Mouse (Mus musculus) thymus, adult 2 months (tissue): ENCODE data around the gene Rpp21. TPM values are rescaled to one million over a fixed set of nuclear protein-coding genes. Genes with fewer than 3 reads are reported as not detected.

Experiments used
- DNase-seq: peaks from one replicate; pipeline ENCODE4 v3.0.0; 2021
- H3K27ac ChIP-seq: fragments of 200-500 bp; 2 replicates; pipeline ENCODE4 v1.5.1; 2012; ENCODE audit warnings: low read length, control low read depth; ENCODE audit not compliant: control insufficient read depth, insufficient read depth
- H3K27me3 ChIP-seq: fragments of 200-500 bp; 2 replicates; pipeline ENCODE4 v1.6.1; 2012; ENCODE audit warnings: mild to moderate bottlenecking, low read length, moderate library complexity, mixed read lengths; ENCODE audit not compliant: control insufficient read depth, insufficient read depth
- H3K36me3 ChIP-seq: fragments of 200-500 bp; 2 replicates; pipeline ENCODE4 v1.6.1; 2012; ENCODE audit warnings: mild to moderate bottlenecking, low read length, moderate library complexity; ENCODE audit not compliant: control insufficient read depth, insufficient read depth
- H3K4me1 ChIP-seq: fragments of 200-500 bp; replicated peaks from 2 replicates; pipeline ENCODE4 v1.6.1; 2012; ENCODE audit warnings: low read length; ENCODE audit not compliant: control insufficient read depth, insufficient read depth
- H3K4me3 ChIP-seq: fragments of 200-500 bp; 2 replicates; pipeline ENCODE4 v1.5.1; 2012; ENCODE audit warnings: mild to moderate bottlenecking, low read length, control low read depth, moderate library complexity; ENCODE audit not compliant: control insufficient read depth, insufficient read depth
- CTCF ChIP-seq: fragments of 200-500 bp; IDR thresholded peaks from 2 replicates; pipeline ENCODE4 v1.5.1; 2012; ENCODE audit warnings: mild to moderate bottlenecking, control low read depth, low read length, moderate library complexity, borderline replicate concordance; ENCODE audit not compliant: control insufficient read depth, poor library complexity, insufficient read depth; ENCODE audit errors: extremely low read depth
- POLR2A ChIP-seq: fragments of 200-500 bp; IDR thresholded peaks from 2 replicates; pipeline ENCODE4 v1.6.1; 2012; ENCODE audit warnings: mild to moderate bottlenecking, low read length, control low read depth, moderate library complexity; ENCODE audit not compliant: control insufficient read depth, poor library complexity, insufficient read depth; ENCODE audit errors: extremely low read depth
- WGBS: fragments of 180-500 bp; shearing (Covaris S2); methylation state at CpG from one replicate; pipeline ENCODE4 v1.1.7; 2018; 5-methylcytosine and 5-hydroxymethylcytosine counted together
- polyA plus RNA-seq: library from polyadenylated mRNA; depleted of rRNA; stranded (reverse); fragments of >200 nt; gene quantifications from 2 replicates; pipeline ENCODE4 v1.2.3, GENCODE M21; 2012

Gene Rpp21
- polyA plus RNA-seq, 1 experiment, result 160 TPM

DNA sequence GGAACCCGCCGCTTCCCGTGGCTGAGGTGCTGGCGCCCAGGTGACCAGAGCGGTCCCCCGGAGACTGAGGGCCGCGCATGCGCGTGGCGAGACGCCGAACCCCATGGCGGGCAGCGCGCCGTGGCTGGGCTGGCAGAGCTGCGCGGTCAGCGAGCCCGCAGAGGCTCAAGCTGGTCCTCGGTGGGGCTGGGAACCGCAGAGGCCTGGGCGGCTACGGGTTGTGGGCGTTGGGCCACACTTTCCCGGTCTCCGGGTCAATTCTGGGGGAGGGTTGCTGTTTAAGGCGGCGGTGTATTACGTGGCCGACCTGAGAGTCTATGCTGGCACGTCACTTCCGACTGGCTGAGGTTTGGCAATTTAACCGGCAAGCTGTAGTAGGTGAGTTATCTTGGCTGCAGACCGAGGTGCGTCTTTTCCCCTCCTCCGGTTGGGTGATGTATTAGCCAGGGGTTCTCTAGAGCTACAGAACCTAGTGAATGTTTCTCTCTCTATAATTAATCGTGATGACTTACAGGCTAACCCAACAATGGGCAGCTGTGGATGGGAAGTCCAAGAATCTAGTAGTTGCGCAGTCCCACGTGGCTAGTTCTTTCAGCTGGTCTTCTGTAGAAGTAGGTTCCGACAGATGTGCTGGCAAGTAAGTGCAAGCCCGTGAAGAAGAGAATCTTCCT is 13.9 kb upstream of the Rpp21 start, which contains the start of gene Trim39:
Gene Trim39 (minus strand): TSS at position 662 of the 671 bp plus-strand sequence.
- peak; percentile 78 for DNase-seq
- no peaks in the 10 kb centered on the region for H3K27me3 ChIP-seq
- H3K4me1 ChIP-seq, result peaks cover 29% of the 10 kb centered on the region
- H3K27ac ChIP-seq, result peak within 1 kb of the TSS; percentile 90
- 1% methylated on average over 43 of the region's 43 CpGs for WGBS
- no peak for TF ChIP-seq CTCF
- no peak for TF ChIP-seq POLR2A
- peak within 1 kb of the TSS; percentile 93 for H3K4me3 ChIP-seq
- H3K36me3 ChIP-seq, result peaks cover 16% of the 10 kb centered on the region

DNA sequence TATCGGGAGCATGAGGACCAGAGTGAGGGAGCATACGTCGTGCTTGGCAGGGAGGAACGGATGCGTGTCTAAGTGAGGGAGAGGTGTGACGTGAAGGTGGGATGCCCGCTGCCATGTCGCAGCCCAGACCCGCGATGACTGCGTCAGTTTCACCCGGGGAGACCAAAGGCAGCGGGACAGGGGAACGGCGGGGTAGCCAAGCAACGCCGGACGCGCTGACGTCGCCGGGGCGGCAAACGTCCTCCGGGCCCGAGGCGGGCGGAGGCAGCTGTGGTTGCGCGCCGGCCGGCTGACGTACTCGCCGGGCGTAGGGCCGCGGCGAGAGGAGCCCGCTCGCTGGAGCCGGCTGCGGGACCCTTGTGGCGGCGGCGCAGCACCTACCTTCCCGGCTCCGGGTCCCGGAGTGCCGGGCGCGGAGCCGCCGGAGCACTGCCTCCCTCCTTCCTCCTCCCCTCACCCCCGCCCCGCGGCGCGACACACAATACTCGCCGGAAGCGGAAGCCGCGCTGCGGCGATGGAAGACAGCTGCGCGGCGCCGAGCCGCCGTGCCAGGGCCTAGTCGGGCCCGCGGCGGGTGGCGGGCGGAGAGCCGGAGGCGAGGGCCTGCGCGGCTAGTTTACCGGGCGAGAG is 13.2 kb upstream of the Rpp21 start:
- peak; percentile 92 for DNase-seq
- H3K4me1 ChIP-seq, result peaks cover 28% of the 10 kb centered on the region
- peak overlapping the region; percentile 93 for H3K4me3 ChIP-seq
- peak; percentile 92 for TF ChIP-seq POLR2A
- peak; percentile 46; the same call in 1 of the 2 replicates for TF ChIP-seq CTCF
- H3K27ac ChIP-seq, result peak overlapping the region; percentile 34
- H3K36me3 ChIP-seq, result 0 out of 2 replicates have a peak, but pooled peaks cover 13% of the 10 kb centered on the region
- WGBS, result under 1% methylated on average over 84 of the region's 84 CpGs
- H3K27me3 ChIP-seq, result no peaks in the 10 kb centered on the region

DNA sequence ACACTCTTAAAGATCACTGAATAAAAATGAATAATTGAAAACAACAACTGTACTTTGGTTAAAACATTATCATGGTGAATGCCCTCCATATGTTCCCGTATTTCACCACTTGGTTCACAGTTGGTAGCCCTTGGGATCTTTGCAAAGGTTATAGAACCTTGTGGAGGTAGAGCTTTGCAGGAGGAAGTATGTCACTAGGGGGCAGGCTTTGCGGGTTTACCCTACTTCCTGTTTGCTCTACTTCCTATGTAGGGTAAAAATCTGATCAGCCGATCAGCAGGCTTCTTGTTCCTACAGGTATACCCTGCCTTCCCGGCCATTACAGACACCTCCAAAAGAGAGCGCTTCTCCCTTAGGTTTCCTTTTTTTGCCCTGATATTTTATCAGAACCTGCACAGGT is 8.0 kb upstream of the Rpp21 start:
- H3K36me3 ChIP-seq, result peaks cover 46% of the 10 kb centered on the region
- no peak for TF ChIP-seq CTCF
- H3K4me1 ChIP-seq, result peaks cover 6% of the 10 kb centered on the region
- no peak overlapping the region for H3K4me3 ChIP-seq
- DNase-seq, result peak; percentile 80
- WGBS, result 42% methylated on average over 5 of the region's 5 CpGs
- H3K27ac ChIP-seq, result no peak overlapping the region
- H3K27me3 ChIP-seq, result no peaks in the 10 kb centered on the region

GRCm38 (mm10) chr17:36264273-36264925 is 6.5 kb upstream of the Rpp21 start:
- WGBS, result 97% methylated on average over 3 of the region's 3 CpGs
- Histone ChIP-seq H3K4me3 (no peak overlapping the region), H3K36me3 (peaks cover 56% of the 10 kb centered on the region), H3K27ac (no peak overlapping the region), H3K27me3 (no peaks in the 10 kb centered on the region), H3K4me1 (peaks cover 2% of the 10 kb centered on the region; the same call in 1 of the 2 replicates)
- TF ChIP-seq CTCF, result no peak
- no peak for TF ChIP-seq POLR2A
- DNase-seq, result no peak

- H3K4me1 ChIP-seq, result peaks cover 6% of the 10 kb centered on the region; the same call in 1 of the 2 replicates
- no peak for DNase-seq
- TF ChIP-seq POLR2A (no peak), CTCF (no peak)
- WGBS, result 66% methylated on average over 9 of the region's 9 CpGs
- peaks cover 49% of the 10 kb centered on the region for H3K36me3 ChIP-seq
- no peak overlapping the region for H3K4me3 ChIP-seq
- H3K27me3 ChIP-seq, result no peaks in the 10 kb centered on the region
- no peak overlapping the region for H3K27ac ChIP-seq
These were observed 3.8 kb upstream of the Rpp21 start for GRCm38 (mm10) chr17:36261511-36262166.

GRCm38 (mm10) chr17:36257241-36257947 is 475 bp downstream of the Rpp21 start:
- WGBS, result under 1% methylated on average over 37 of the region's 37 CpGs
- peaks cover 12% of the 10 kb centered on the region for H3K4me1 ChIP-seq
- H3K36me3 ChIP-seq, result peaks cover 23% of the 10 kb centered on the region
- H3K27me3 ChIP-seq, result no peaks in the 10 kb centered on the region
- peak overlapping the region; percentile 62 for H3K27ac ChIP-seq
- peak; percentile 31; the same call in 1 of the 2 replicates for TF ChIP-seq CTCF
- TF ChIP-seq POLR2A, result peak; percentile 87
- DNase-seq, result peak; percentile 81
- H3K4me3 ChIP-seq, result peak overlapping the region; percentile 95
